Comparison of ENCODE assay signal across 17 mouse cellular contexts in the genomic region with DNA sequence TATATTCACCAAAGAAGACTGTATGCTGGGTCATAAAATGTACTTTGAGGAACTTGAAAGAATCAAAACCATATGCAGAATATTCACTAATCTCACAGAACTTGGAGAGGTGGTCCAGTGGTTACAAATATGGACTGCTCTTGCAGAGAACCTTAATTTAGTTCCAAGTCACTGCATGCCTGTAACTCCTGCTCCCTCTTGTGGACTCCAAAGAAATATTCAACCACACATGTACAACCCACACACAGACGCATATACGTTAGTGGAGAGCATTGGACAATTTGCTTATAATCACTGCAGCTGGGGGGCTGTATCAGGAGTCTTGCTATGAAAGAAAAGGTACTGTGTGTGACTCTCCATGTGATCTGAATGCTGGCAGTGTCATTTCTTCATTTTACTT.
DNase-seq lines count a peak whose midpoint lies in the region; ATAC-seq lines count a peak whose summit lies in the region.
"Had no signal": no experiment of that assay in that cellular context is flagged by ENCODE, and none has a peak within 500 bp of the region (broad histone marks: within the 10 kb centered on the region; RNA-seq: fewer than 3 reads in every experiment).

No protein-coding gene starts in this region.

- H3K27me3 ChIP-seq in hindbrain, embryonic 11.5 days (ENCODE audit: control insufficient read depth, insufficient read depth, low read length), result no peaks in the 10 kb centered on the region
- H3K27me3 ChIP-seq in hindbrain, embryonic 12.5 days, result no peaks in the 10 kb centered on the region
- H3K27me3 ChIP-seq: embryonic facial prominence, embryonic 13.5 days; liver, embryonic 15.5 days; midbrain, embryonic 12.5 days had no signal

- peak; percentile 10 for DNase-seq in cerebellum, adult 9-10 months
- no peak for DNase-seq in cerebellum, adult 11-12 months
- peak; percentile 2 for DNase-seq in hindbrain, embryonic 11.5 days (ENCODE audit: low spot score)
- peak; percentile 4 for DNase-seq in retina, postnatal 1 day
- DNase-seq in retina, embryonic 14.5 days (ENCODE audit: low spot score), result no peak
- no peak for DNase-seq in MN1 (ENCODE audit: low spot score)
- no peak for DNase-seq in ovary, adult 18-20 months (ENCODE audit: low spot score)
- DNase-seq: B cell, adult 2 months; gastrocnemius, adult 2 months; heart, postnatal 14 days; kidney, postnatal 10 days had no signal

- H3K4me1 ChIP-seq in hindbrain, embryonic 11.5 days (replicated peaks; ENCODE audit: control insufficient read depth, insufficient read depth, low read length), result no peaks in the 10 kb centered on the region
- no peaks in the 10 kb centered on the region for H3K4me1 ChIP-seq in hindbrain, embryonic 12.5 days
- H3K4me1 ChIP-seq: embryonic facial prominence, embryonic 13.5 days; forebrain, embryonic 10.5 days; limb, embryonic 10.5 days; liver, embryonic 15.5 days; midbrain, embryonic 12.5 days had no signal

- H3K27ac ChIP-seq in hindbrain, embryonic 11.5 days (ENCODE audit: low read depth, low read length), result no peak overlapping the region
- H3K27ac ChIP-seq in hindbrain, embryonic 12.5 days, result no peak overlapping the region
- H3K27ac ChIP-seq: embryonic facial prominence, embryonic 13.5 days; forebrain, embryonic 10.5 days; gastrocnemius, adult 2 months; limb, embryonic 10.5 days; liver, embryonic 15.5 days; midbrain, embryonic 12.5 days had no signal

- no peak for ATAC-seq in hindbrain, embryonic 11.5 days (ENCODE audit: low FRiP score)
- no peak for ATAC-seq in hindbrain, embryonic 12.5 days (ENCODE audit: low FRiP score)

- no peak overlapping the region for H3K4me2 ChIP-seq in hindbrain, embryonic 11.5 days (replicated peaks; ENCODE audit: low read depth, low read length)
- no peak overlapping the region for H3K4me2 ChIP-seq in hindbrain, embryonic 12.5 days (replicated peaks)
- H3K4me2 ChIP-seq: embryonic facial prominence, embryonic 13.5 days; liver, embryonic 15.5 days; midbrain, embryonic 12.5 days had no signal

- H3K9ac ChIP-seq in hindbrain, embryonic 11.5 days (ENCODE audit: low read depth, low read length), result no peak overlapping the region
- no peak overlapping the region for H3K9ac ChIP-seq in hindbrain, embryonic 12.5 days
- H3K9ac ChIP-seq: embryonic facial prominence, embryonic 13.5 days; liver, embryonic 15.5 days; midbrain, embryonic 12.5 days had no signal

- no peaks in the 10 kb centered on the region for H3K36me3 ChIP-seq in hindbrain, embryonic 11.5 days (ENCODE audit: control insufficient read depth, insufficient read depth, low read length)
- no peaks in the 10 kb centered on the region for H3K36me3 ChIP-seq in hindbrain, embryonic 12.5 days
- H3K36me3 ChIP-seq: embryonic facial prominence, embryonic 13.5 days; forebrain, embryonic 10.5 days; limb, embryonic 10.5 days; liver, embryonic 15.5 days; midbrain, embryonic 12.5 days had no signal

- WGBS in hindbrain, embryonic 11.5 days, result 90% methylated on average over 2 of the region's 2 CpGs
- 75% methylated on average over 2 of the region's 2 CpGs for WGBS in hindbrain, embryonic 12.5 days

- H3K9me3 ChIP-seq in hindbrain, embryonic 11.5 days (ENCODE audit: control insufficient read depth, low read length), result no peaks in the 10 kb centered on the region
- no peaks in the 10 kb centered on the region for H3K9me3 ChIP-seq in hindbrain, embryonic 12.5 days (replicated peaks)
- H3K9me3 ChIP-seq: embryonic facial prominence, embryonic 13.5 days; forebrain, embryonic 10.5 days; limb, embryonic 10.5 days; liver, embryonic 15.5 days; midbrain, embryonic 12.5 days had no signal

- no peak overlapping the region for H3K4me3 ChIP-seq in hindbrain, embryonic 11.5 days (ENCODE audit: low read depth, low read length)
- no peak overlapping the region for H3K4me3 ChIP-seq in hindbrain, embryonic 12.5 days
- H3K4me3 ChIP-seq: embryonic facial prominence, embryonic 13.5 days; forebrain, embryonic 10.5 days; gastrocnemius, adult 2 months; limb, embryonic 10.5 days; liver, embryonic 15.5 days; midbrain, embryonic 12.5 days had no signal

Comparison
In these comparisons a context has a peak if more than half of its experiments do, and no peak if none do; other contexts are left out.
1. DNase-seq: peak in cerebellum, adult 9-10 months (single experiment), hindbrain, embryonic 11.5 days (single experiment) and retina, postnatal 1 day (single experiment); none in cerebellum, adult 11-12 months (single experiment), retina, embryonic 14.5 days (single experiment), MN1 (single experiment) and ovary, adult 18-20 months (single experiment).